Mouse (Mus musculus): ENCODE results near the gene Fam25c. TPM values are rescaled to one million over a fixed set of nuclear protein-coding genes. Genes with fewer than 3 reads are reported as not detected.

Gene Fam25c
- polyA plus RNA-seq, 1 experiment from 2014 or later = 5.9 TPM

- no peak for DNase-seq
- H3K9ac ChIP-seq (replicated peaks) = no peak overlapping the region
- WGBS (ENCODE audit: insufficient replicate concordance) = 18% methylated on average over 1 of the region's 1 CpGs
Observed at GRCm38 (mm10) chr14:34327618-34328017, 27.6 kb downstream of the Fam25c start.

GRCm38 (mm10) chr14:34326606-34327005 is 28.6 kb downstream of the Fam25c start:
- TF ChIP-seq CTCF (IDR thresholded peaks at IDR 0.05; ENCODE audit: low read depth) (no peak), EP300 (IDR thresholded peaks at IDR 0.05; ENCODE audit: low read depth) (no peak)
- no peak for ATAC-seq
- Histone ChIP-seq H3K9ac (replicated peaks) (no peak overlapping the region), H3K4me2 (ENCODE audit: low read depth, low read length) (no peak overlapping the region), H3K4me1 (ENCODE audit: insufficient read depth) (no peaks in the 10 kb centered on the region), H3K9me3 (ENCODE audit: low read length) (no peaks in the 10 kb centered on the region), H3K27ac (ENCODE audit: low read depth) (no peak overlapping the region), H3K27me3 (ENCODE audit: insufficient read depth, low read length) (no peaks in the 10 kb centered on the region), H3K4me3 (ENCODE audit: low read depth, low read length) (no peak overlapping the region), H3K36me3 (replicated peaks; ENCODE audit: insufficient read depth, low read length) (peaks cover 47% of the 10 kb centered on the region)
- no peak for DNase-seq
- 61% methylated on average over 3 of the region's 3 CpGs for WGBS (ENCODE audit: insufficient replicate concordance)

More at GRCm38 (mm10) chr14:34327618-34328017, 27.6 kb downstream of the Fam25c start:
- Histone ChIP-seq H3K4me1 (ENCODE audit: insufficient read depth) (no peaks in the 10 kb centered on the region), H3K27me3 (ENCODE audit: insufficient read depth, low read length) (no peaks in the 10 kb centered on the region), H3K4me2 (ENCODE audit: low read depth, low read length) (no peak overlapping the region), H3K27ac (ENCODE audit: low read depth) (no peak overlapping the region), H3K4me3 (ENCODE audit: low read depth, low read length) (no peak overlapping the region), H3K36me3 (replicated peaks; ENCODE audit: insufficient read depth, low read length) (peaks cover 55% of the 10 kb centered on the region), H3K9me3 (ENCODE audit: low read length) (no peaks in the 10 kb centered on the region)
- TF ChIP-seq CTCF (IDR thresholded peaks at IDR 0.05; ENCODE audit: low read depth) = no peak
- ATAC-seq = no peak

GRCm38 (mm10) chr14:34323576-34324085 is 31.6 kb downstream of the Fam25c start:
- ATAC-seq (no peak), DNase-seq (no peak)
- H3K4me2 ChIP-seq (ENCODE audit: low read depth, low read length) = no peak overlapping the region
- peaks cover 41% of the 10 kb centered on the region for H3K36me3 ChIP-seq (replicated peaks; ENCODE audit: insufficient read depth, low read length)
- H3K9ac ChIP-seq (replicated peaks) = no peak overlapping the region
- WGBS (ENCODE audit: insufficient replicate concordance) = 85% methylated on average over 5 of the region's 5 CpGs
- H3K4me1 ChIP-seq (ENCODE audit: insufficient read depth) = no peaks in the 10 kb centered on the region
- no peak overlapping the region for H3K27ac ChIP-seq (ENCODE audit: low read depth)
- H3K27me3 ChIP-seq (ENCODE audit: insufficient read depth, low read length) = no peaks in the 10 kb centered on the region
- no peaks in the 10 kb centered on the region for H3K9me3 ChIP-seq (ENCODE audit: low read length)
- H3K4me3 ChIP-seq (ENCODE audit: low read depth, low read length) = no peak overlapping the region
- TF ChIP-seq CTCF (IDR thresholded peaks at IDR 0.05; ENCODE audit: low read depth) = no peak
- no peak for TF ChIP-seq EP300 (IDR thresholded peaks at IDR 0.05; ENCODE audit: low read depth)

- Histone ChIP-seq H3K27ac (ENCODE audit: low read depth) (no peak overlapping the region), H3K36me3 (replicated peaks; ENCODE audit: insufficient read depth, low read length) (peaks cover 24% of the 10 kb centered on the region), H3K9ac (replicated peaks) (no peak overlapping the region), H3K4me2 (ENCODE audit: low read depth, low read length) (no peak overlapping the region), H3K4me1 (ENCODE audit: insufficient read depth) (peaks cover 6% of the 10 kb centered on the region; the same call in 1 of the 2 replicates), H3K4me3 (ENCODE audit: low read depth, low read length) (no peak overlapping the region), H3K9me3 (ENCODE audit: low read length) (no peaks in the 10 kb centered on the region), H3K27me3 (ENCODE audit: insufficient read depth, low read length) (no peaks in the 10 kb centered on the region)
- ATAC-seq = no peak
- DNase-seq = no peak
- TF ChIP-seq EP300 (IDR thresholded peaks at IDR 0.05; ENCODE audit: low read depth) = no peak
- no peak for TF ChIP-seq CTCF (IDR thresholded peaks at IDR 0.05; ENCODE audit: low read depth)
Observed at GRCm38 (mm10) chr14:34318113-34318512, 37.1 kb downstream of the Fam25c start.

- no peaks in the 10 kb centered on the region for H3K9me3 ChIP-seq (ENCODE audit: low read length)
- WGBS (ENCODE audit: insufficient replicate concordance) = 72% methylated on average over 3 of the region's 3 CpGs
- H3K4me3 ChIP-seq (ENCODE audit: low read depth, low read length) = no peak overlapping the region
- H3K4me1 ChIP-seq (ENCODE audit: insufficient read depth) = peaks cover 7% of the 10 kb centered on the region; the same call in 1 of the 2 replicates
- no peaks in the 10 kb centered on the region for H3K27me3 ChIP-seq (ENCODE audit: insufficient read depth, low read length)
- H3K9ac ChIP-seq (replicated peaks) = no peak overlapping the region
- no peak overlapping the region for H3K27ac ChIP-seq (ENCODE audit: low read depth)
- TF ChIP-seq CTCF (IDR thresholded peaks at IDR 0.05; ENCODE audit: low read depth) = no peak
- no peak for TF ChIP-seq EP300 (IDR thresholded peaks at IDR 0.05; ENCODE audit: low read depth)
- H3K36me3 ChIP-seq (replicated peaks; ENCODE audit: insufficient read depth, low read length) = peaks cover 23% of the 10 kb centered on the region
- no peak for DNase-seq
- no peak overlapping the region for H3K4me2 ChIP-seq (ENCODE audit: low read depth, low read length)
- no peak for ATAC-seq
Observed at GRCm38 (mm10) chr14:34317431-34317830, 37.8 kb downstream of the Fam25c start.

GRCm38 (mm10) chr14:34316346-34316745 is 38.9 kb downstream of the Fam25c start:
- WGBS (ENCODE audit: insufficient replicate concordance) = 62% methylated on average over 2 of the region's 2 CpGs

More at GRCm38 (mm10) chr14:34316346-34316745, 38.9 kb downstream of the Fam25c start:
- no peak overlapping the region for H3K27ac ChIP-seq (ENCODE audit: low read depth)
- peaks cover 7% of the 10 kb centered on the region; the same call in 1 of the 2 replicates for H3K4me1 ChIP-seq (ENCODE audit: insufficient read depth)
- H3K36me3 ChIP-seq (replicated peaks; ENCODE audit: insufficient read depth, low read length) = peaks cover 23% of the 10 kb centered on the region
- DNase-seq = no peak
- no peak for ATAC-seq
- TF ChIP-seq EP300 (IDR thresholded peaks at IDR 0.05; ENCODE audit: low read depth) = no peak
- TF ChIP-seq CTCF (IDR thresholded peaks at IDR 0.05; ENCODE audit: low read depth) = no peak
- no peaks in the 10 kb centered on the region for H3K27me3 ChIP-seq (ENCODE audit: insufficient read depth, low read length)
- no peaks in the 10 kb centered on the region for H3K9me3 ChIP-seq (ENCODE audit: low read length)
- 0 out of 2 replicates have a peak overlapping the region, but pooled peaks have one; percentile 29 for H3K4me2 ChIP-seq (ENCODE audit: low read depth, low read length)
- H3K4me3 ChIP-seq (ENCODE audit: low read depth, low read length) = no peak overlapping the region
- no peak overlapping the region for H3K9ac ChIP-seq (replicated peaks)

All from liver, postnatal 0 days (tissue).